Mouse (Mus musculus): Measurements from ENCODE around the gene Glul. TPM values are rescaled to one million over a fixed set of nuclear protein-coding genes. Genes with fewer than 3 reads are reported as not detected.

Gene Glul
- 33.3 and 37.2 TPM in 2 replicates for polyA plus RNA-seq (2012)

DNA sequence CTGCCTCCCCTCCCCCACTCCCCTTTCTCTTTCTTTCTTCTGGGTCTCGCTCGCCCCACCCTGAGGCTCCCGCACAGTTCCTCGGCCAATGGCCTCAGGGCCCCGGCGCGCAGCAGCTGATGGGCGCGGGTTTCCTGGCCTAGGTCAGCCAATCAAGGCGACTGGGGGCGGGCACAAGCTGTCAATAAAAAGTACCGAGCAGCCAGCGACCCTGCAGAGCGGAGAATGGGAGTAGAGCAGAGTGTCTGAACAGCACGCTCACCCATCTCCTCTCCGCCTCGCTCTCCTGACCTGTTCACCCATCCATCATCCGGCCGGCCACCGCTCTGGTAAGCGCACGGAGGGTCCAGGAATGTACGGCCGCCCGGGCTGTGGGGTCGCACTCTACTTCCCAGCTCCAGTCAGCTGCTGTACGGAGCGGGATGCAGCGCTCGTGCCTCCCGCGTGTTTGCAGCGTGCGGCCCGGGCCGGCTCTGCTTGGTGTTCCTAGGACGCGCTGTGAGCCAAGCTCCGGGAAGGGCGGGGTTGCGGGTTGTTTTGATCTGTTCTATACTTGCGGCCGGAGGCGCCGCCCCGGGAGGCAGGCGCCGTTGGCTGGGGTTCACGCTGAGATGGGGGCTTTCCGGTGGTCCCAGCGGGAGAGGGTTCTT lies at the start of gene Glul, which contains the start of gene Teddm2:
Glul (plus strand) TSS at position 214 of the 650 bp plus-strand sequence.
Teddm2 (minus strand) TSS at position 498 of the 650 bp plus-strand sequence.
- no peak for TF ChIP-seq GATA1 (IDR thresholded peaks at IDR 0.05; ENCODE audit: low read length)

DNA sequence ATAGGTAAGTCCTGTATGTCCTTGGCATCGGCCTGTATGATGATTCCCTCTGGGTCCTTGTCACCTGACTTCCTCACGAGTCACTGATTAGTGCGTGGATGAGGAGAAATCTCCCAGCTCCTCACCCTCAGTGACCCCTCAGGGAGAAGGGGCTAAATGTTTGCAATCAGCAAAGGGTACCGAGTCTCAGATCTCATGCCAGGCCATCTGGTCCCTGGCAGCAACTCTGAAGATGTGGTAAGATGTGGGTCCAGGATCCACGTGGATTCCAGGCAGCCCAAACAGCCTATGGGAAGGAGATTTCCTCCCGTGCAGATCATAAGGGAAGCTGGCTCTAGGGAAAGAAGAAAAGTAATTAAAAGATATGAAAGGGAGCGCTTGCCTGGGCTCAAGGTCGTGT lies 43.8 kb upstream of the Glul start:
- no peak for TF ChIP-seq GATA1 (IDR thresholded peaks at IDR 0.05; ENCODE audit: low read length)

DNA sequence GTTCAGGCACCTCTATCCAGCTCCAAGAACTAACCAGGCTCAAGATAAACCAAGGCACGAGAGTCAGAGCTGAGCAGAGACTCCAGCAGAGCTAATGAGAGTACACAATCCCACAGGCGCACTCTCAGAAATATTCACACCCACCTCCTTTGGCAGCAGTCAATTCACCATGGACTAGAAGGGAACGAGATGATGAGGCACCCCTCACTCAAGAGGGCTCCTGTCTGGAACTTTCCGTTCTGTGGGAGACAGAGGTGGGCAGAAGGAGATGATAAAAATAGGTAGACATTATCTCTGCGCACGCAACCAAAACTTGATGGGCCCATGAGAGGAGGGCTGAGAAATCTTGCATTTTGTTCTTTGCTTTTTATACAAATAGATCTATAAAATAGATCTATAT lies 25.7 kb upstream of the Glul start, which contains the start of gene Teddm1b:
Teddm1b (plus strand) TSS at position 301 of the 400 bp plus-strand sequence.
- TF ChIP-seq GATA1 (IDR thresholded peaks at IDR 0.05; ENCODE audit: low read length) = no peak

GRCm38 (mm10) chr1:153886024-153886633 lies 13.6 kb upstream of the Glul start:
- TF ChIP-seq GATA1 (IDR thresholded peaks at IDR 0.05; ENCODE audit: low read length) = no peak

- no peak for TF ChIP-seq GATA1 (IDR thresholded peaks at IDR 0.05; ENCODE audit: low read length)
Measured at GRCm38 (mm10) chr1:153890121-153890520, 9.6 kb upstream of the Glul start.

DNA sequence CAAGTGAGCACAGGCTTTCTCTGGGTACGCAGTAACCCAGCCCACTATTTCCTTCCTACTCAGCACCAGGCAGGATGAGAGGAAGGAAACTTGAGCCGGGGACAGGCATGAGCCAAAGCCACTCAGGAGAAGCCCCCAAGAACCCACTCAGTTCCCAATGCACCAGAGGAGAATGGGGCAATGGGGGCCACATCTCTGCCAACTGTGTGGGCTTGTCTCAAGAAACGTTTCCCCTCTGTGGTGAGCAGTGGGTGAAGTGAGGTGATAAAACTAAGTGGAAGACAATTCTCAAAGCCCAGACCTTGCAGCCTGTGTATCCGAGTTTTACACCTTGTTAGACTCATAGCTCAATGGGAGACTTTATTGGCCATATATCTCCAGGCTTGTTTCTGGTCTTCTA lies 8.3 kb upstream of the Glul start, which contains the start of gene Teddm1a:
Teddm1a (plus strand) TSS at position 301 of the 400 bp plus-strand sequence.
- no peak for TF ChIP-seq GATA1 (IDR thresholded peaks at IDR 0.05; ENCODE audit: low read length)

DNA sequence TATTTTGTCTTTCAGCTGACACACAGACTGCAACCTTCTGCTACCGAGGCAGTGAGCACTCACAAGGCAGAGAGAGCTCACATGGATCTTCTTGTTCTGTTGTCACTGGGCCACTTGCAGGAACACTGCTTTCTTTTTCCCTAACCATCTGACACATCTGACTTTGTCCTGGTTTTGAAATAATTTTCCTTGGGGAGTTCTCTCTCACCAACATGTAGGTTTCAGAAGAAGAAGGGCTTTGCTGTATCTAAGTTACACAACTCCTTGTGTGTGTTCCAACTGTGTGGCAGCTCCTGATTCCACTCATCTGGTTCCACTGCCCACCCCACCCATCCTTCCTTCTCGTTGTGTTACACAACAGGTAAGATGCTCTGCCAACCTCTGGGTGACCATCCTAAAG lies 6.0 kb upstream of the Glul start:
- TF ChIP-seq GATA1 (IDR thresholded peaks at IDR 0.05; ENCODE audit: low read length) = no peak

GRCm38 (mm10) chr1:153894201-153894893 lies 5.4 kb upstream of the Glul start:
- no peak for TF ChIP-seq GATA1 (IDR thresholded peaks at IDR 0.05; ENCODE audit: low read length)

DNA sequence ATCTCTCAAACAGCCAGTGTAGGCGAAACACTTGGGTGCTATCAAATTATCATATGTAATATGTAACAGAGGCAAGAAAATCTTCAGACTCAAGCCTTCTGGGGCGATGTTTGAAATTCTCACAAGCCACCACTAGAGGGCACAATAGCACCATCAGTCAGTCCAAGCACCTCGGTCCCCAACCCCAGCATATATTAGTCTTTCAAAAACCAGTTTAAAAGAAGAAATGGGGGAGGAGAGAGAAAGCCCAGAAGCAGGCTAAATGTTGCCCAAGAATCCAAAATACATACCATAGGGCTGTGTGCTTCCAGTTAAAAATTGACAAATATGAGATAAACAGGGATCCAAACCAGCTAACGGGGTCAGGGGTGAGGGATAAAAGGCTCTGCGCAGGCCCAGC lies 4.8 kb upstream of the Glul start:
- TF ChIP-seq GATA1 (IDR thresholded peaks at IDR 0.05; ENCODE audit: low read length) = no peak

DNA sequence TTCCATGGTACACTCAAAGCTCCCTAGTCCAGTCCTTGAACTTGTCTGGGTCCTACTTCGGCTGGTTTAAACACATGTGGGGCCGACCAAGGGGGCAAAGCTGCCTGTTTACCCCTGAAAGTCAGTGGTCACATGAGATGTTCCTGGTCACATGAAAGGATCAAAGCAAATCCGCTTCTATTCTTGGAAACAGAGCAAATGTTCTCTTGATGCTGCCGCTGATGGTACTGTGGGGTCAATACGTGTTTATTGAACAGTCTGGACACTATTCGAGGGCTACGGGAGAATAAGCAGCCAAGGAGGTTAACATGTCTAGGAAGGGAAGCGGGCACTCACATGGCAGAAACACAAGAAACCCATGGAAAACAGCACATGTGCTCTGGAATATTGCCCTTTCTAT lies 2.5 kb upstream of the Glul start:
- no peak for TF ChIP-seq GATA1 (IDR thresholded peaks at IDR 0.05; ENCODE audit: low read length)

DNA sequence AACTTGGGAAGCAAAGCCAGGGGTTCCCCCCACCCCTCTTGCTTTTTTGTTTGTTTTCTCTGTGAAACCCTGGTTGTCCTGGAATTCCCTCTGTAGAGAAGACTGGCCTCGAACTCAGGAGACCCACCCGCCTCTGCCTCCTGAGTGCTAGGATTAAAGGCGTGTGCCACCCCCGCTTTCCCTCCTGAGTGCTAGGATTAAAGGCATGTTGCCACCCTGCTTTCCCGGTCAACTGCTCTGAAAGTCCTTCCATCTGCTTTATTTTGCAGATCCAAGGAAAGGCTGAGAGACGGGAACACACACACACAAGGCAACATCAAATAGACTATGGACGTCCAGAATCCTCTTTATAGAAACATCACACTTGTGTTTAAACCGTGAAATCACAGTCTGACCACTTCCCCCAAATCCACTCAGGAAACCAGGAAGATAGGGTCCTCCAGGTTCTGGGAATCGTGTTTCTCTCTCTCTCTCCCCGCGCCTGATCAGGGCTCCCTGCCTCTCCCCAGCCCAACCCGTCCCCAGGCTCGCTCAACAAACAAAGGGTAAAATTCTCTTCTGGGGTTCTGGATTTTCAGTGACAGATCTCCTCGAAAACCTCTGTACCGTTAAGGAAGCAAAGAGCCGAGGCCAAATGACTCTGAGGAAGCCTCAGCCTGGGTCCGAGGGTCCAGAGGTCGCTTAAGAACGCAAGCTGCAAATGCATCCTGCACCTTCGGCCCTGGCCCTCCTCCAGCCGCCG lies 584 bp upstream of the Glul start:
- no peak for TF ChIP-seq GATA1 (IDR thresholded peaks at IDR 0.05; ENCODE audit: low read length)

DNA sequence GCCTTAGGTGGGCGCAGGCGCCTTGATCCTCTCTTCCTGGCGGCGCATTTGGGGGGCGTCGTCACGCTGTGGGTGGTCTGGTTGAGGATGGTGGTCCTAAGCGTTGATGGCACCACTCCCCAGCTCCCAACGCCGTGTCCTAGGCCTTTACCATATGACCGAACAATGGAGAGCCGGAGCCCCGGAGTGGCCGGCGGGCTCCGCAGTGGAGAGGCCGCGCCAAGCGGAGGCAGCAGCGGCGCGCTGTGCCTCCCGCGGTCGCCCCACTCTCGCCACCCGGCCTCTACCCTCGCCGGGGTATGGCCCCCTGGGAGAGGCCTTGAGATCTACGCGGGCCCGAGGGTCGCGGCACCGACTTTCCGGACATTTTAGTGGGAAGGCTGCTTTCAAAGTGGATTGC lies 637 bp downstream of the Glul start:
- no peak for TF ChIP-seq GATA1 (IDR thresholded peaks at IDR 0.05; ENCODE audit: low read length)

DNA sequence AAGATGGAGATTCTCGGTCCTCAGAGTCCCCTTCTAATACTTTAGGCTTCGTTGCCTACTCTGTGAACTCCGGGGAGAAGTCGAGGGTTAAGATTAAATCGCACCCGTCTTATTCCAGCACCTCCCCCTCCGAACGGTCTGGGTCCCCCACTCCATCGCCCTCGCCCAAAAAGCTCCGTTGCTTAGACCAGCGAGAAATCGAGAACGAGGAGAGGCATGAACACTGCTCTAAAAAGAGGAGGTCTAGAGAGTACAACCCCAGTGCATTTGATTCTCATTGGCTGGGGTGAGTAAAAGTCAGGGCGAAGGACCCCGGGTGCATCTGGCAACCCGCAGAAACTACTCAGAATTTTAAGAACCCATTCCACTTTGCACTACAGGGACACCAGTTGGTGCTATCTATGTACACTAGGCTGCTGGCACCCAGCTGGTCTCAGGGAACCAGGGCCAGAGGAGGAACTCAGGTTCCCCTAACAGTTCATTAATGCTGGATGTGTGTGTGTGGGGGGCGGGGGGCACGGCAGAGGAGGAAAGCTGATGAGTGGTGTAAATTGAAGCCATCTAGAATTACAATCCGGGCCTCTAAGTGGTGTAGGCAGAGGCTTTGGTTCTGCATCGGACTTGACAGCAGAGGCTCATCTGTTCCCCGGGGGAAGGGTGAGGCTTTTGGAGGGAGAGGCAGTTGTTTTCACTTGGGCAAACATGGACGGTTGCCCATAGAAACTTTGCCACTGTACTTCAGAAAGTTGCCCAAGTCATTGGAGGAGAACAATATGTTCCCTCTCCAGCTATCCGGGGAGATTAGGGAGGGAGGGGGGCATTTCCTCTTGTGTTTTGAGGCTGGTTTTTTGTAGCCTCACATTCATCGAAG lies 1.4 kb downstream of the Glul start:
- TF ChIP-seq GATA1 (IDR thresholded peaks at IDR 0.05; ENCODE audit: low read length) = no peak

DNA sequence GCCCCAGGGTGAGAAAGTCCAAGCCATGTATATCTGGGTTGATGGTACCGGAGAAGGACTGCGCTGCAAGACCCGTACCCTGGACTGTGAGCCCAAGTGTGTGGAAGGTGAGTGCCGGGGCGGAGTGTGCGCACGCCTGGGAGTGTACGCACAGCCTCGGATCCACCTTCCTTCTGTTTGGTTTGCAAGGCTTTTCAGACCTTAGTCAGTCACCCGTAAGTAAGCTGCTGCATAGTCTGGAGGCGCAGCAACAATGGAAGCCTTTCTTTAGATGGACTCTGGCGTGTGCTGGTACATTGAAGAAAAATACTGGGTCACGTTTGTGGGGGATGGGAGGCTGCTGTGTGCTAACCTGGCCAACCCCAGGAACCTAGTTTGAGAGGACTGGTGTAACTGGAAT lies 3.3 kb downstream of the Glul start:
- no peak for TF ChIP-seq GATA1 (IDR thresholded peaks at IDR 0.05; ENCODE audit: low read length)

DNA sequence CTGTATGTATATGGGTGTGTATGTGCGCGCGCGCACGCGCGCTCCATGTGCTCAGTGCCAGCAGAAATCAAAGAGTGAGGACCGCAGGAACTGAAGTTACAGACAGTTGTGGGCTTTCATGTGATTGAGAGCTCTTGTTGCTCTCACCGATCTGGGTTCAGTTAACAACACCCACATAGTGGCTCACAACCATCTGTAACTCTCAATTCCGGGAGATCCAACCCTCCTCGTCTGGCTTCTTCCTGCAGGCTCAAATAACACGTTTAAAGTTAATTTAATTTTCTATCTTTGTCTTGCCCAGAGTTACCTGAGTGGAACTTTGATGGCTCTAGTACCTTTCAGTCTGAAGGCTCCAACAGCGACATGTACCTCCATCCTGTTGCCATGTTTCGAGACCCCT lies 4.5 kb downstream of the Glul start:
- no peak for TF ChIP-seq GATA1 (IDR thresholded peaks at IDR 0.05; ENCODE audit: low read length)

Data from G1E-ER4 (cell line).